Mouse (Mus musculus) adrenal gland, adult 18-20 months (tissue): ENCODE measurements around the gene Coq8a. TPM values are rescaled to one million over a fixed set of nuclear protein-coding genes. Genes with fewer than 3 reads are reported as not detected.

Experiments used
- DNase-seq, 2 experiments: peaks; one replicate each; pipeline ENCODE4 v3.0.0; 2021 to 2022; ENCODE audit warnings: low spot score in 2 of 2
- total RNA-seq, 2 experiments: library from RNA; stranded (reverse); gene quantifications; 1 replicate in 1 of 2; 2 replicates in 1 of 2; pipeline ENCODE4 v1.2.3; 2021

Coq8a gene
- total RNA-seq, 2 experiments from 2014 or later: 319 to 568 TPM

DNA sequence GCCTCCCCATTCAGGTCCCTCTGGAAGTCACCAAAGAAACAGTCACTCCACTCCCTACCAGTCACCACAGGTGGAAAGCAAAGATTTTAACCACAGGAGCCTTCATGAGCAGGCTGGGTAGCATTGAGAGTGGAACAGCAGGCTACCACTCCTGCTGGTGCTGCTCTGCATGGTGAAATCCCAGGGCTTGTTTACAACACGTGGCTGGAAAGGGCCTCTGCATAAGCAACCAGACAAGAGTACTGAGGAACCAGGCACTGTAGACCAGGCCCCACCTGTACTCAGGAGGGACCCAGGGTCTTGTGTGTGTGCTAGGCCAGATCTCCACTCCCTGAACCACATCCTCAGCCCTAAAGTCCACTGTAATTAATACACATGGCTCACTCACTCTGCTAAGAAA, 22.6 kb downstream of the Coq8a start:
- DNase-seq: no peak

- DNase-seq: no peak
Measured at GRCm38 (mm10) chr1:180175635-180176034, 23.8 kb downstream of the Coq8a start.

DNA sequence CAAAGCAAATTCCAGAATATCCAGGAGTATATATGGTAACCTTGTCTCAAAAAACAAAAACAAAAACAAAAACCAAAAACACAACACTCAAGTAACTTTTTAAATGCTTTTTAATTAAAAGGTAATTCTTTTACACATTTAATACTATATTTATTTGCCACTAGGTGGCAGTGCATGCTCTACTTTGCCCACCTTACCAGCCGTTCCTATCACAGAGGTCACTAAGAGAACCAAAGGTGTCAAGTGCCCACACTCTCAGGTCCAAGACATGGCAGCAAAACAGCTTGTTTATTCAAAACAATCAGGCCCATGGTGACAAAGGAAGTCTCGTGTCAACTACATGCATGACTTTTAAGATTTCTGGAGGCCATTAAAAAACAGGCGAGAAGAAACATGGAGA, 24.2 kb downstream of the Coq8a start:
- no peak for DNase-seq

DNA sequence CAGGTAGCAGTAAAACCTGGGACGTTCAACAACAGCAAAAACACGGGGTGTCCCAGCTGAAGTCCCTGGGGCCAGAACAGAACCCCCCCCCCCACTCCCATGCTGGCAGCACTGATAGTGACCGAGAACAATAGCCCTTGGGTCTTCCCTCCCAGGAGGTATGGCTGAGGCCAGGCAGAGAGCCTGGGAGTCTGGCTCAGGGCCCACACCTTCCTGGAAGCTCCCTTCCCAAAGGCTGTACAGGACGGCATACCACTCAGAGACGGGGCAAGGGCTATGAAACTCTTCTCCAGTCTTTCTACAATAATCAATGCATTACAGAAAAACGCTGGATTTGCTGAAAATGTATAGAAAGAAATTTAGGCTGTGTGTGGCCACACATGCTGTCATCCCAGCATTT, 24.7 kb downstream of the Coq8a start:
- no peak for DNase-seq

- no peak for DNase-seq
Measured at GRCm38 (mm10) chr1:180173017-180173416, 26.4 kb downstream of the Coq8a start.

DNA sequence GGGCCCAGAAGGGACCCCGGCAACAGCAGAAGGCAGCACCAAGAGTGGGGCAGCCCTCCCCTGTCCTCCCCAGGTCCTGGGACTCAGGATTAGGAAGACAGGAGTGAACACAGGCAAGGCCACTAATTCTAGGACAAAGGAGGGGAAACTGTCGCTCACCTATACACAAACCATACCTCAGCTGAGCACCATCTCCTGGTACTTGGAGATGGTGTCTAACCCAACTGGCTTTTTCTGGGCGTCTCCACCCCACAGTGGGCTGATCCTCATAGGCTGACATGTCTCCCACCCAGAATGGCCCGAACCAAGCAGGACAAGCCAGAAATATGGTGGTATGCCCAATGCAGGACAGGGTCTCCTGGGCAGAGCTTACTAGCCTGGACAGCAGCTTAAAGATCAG, 26.8 kb downstream of the Coq8a start:
- DNase-seq: no peak

- DNase-seq: no peak
Measured at GRCm38 (mm10) chr1:180171883-180172282, 27.5 kb downstream of the Coq8a start.

DNA sequence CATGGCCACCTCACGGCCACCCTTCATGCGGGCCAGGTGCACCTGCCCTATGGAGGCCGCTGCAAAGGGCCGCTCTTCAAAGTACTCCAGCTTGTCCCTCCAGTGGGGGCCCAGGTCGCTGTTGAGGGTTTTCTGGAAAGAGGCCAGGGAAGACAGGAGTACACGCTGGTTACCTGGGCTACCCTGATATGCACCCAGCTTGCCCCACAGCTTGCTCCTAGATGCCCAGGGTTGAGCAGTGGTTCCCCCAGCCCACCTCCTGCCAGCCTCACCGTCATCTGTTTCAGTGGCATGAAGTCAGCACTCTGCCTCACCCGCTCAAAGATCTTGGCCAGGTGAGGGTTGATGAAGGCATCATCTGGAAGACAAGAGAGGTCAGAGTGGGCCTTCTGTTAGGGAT, 29.3 kb downstream of the Coq8a start:
- no peak for DNase-seq

DNA sequence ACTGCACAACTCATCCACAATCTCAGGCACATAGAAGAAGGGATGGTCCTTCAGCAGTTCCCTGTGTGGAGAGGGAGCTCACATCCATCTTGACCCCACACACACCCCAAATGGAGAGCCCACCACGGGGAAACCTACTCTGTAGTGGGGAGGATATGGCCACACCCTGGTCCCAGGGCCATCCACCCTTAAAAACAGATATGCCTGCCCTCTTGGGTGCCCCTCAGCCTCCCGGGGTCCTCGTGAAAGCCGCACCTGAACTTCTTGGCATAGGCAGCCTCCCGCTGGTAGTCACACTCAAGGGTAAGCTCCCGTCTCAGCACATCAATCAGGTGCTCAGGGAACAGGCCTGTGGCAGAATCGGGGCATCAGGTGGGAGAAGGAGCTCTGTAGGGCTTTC, 30.2 kb downstream of the Coq8a start:
- no peak for DNase-seq

- no peak for DNase-seq
Measured at GRCm38 (mm10) chr1:180168294-180168693, 31.1 kb downstream of the Coq8a start.

- no peak for DNase-seq
Measured at GRCm38 (mm10) chr1:180166533-180166932, 32.9 kb downstream of the Coq8a start.

DNA sequence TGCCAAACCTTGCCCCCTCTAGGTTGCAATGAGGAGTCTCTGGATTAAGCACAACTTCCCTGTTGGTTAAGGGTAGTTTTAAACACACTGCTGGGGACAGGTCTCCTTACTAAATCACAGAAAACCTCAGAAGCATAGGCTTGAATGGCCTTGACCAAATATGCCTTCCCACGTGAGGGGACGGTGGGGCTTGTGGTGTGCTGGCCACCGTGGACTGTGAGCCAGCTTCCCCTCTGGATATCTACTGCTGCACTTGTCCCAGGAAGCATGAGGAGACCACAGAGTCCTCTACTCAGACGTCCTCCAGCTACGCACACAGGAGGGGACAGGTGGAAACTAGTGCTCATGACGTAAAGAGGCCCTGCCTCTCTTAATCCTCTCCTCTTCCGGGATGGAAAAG, 36.4 kb downstream of the Coq8a start:
- DNase-seq: no peak

DNA sequence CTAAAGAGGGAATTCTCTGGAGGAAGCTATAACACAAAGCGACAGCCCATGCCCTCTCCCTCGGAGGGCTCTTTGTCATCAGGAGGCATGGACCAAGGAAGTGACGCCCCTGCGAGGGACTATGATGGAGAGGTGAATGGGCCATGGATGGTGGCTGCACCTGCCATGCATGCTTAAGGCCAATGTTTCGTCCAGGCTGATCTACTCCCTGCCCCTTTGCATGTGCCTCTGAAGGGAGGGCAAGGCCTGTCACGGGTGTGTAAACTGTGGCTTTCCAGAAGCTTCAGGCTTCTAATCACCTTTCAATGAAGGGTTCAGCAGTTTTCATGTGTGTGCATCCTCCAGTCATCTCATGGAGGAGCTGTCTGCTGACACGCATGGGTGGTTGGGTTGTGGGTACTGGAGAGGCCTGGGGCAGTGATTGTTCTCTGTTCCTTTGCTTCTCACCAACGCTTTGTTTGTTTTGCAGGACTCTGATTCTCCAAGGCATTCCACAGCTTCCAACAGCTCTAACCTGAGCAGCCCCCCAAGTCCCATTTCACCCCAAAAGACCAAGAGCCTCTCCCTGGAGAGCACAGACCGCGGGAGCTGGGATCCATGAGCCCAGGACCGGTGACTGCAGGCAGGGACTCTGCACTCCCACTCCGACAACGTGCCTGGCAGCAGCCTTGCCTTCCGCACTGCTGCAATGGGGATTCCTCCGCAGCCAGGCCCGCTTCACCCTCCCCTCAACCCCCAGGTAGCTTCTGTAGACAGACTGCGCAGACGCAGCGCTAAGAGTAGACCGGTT, 37.6 kb downstream of the Coq8a start:
- no peak for DNase-seq

- no peak for DNase-seq
Measured at GRCm38 (mm10) chr1:180161160-180161559, 38.2 kb downstream of the Coq8a start.

- DNase-seq: no peak
Measured at GRCm38 (mm10) chr1:180160545-180160944, 38.9 kb downstream of the Coq8a start.

DNA sequence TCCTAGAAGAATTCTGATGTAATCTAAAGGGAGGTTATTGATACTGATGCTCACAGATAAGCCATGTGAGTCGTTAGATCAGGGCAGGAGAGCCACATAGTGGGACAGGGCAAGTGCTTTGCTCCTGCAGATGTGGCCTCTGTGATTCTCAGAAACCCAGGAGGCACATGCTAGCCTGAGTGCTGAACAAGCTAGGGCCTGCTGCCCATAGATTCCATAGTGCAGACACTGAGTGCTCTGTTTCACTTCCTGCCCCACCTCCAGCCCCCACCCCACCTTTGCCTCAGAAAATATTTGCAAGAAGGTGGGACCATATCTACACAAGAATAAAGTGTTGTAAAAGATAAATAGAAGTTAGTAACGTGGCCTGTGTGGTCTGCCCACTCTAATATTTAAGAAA, 40.8 kb downstream of the Coq8a start:
- no peak for DNase-seq

- DNase-seq: no peak
Measured at GRCm38 (mm10) chr1:180151191-180151590, 48.2 kb downstream of the Coq8a start.

GRCm38 (mm10) chr1:180148563-180148962, 50.8 kb downstream of the Coq8a start:
- DNase-seq: no peak

- no peak for DNase-seq
Measured at GRCm38 (mm10) chr1:180148036-180148435, 51.4 kb downstream of the Coq8a start.

DNA sequence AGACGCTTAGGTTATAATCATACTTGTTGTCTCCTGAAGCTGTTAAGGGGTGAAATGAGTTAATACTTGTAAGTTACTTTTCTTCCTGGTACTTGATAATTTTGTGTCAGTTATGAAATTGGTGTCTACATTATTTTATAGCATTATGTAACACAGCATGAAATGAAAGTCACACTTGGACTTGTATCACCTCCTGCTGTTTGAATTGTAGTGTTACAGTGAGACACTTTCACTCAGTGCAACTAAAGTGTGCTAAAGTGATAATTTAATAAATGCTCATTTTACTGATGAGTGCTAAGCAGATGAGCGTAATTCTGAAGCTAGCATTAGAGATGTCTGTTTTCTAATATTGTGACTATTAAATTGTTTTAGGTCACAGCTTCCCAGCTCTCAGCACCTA, 58.4 kb downstream of the Coq8a start:
- no peak for DNase-seq

- no peak for DNase-seq
Measured at GRCm38 (mm10) chr1:180139158-180139557, 60.2 kb downstream of the Coq8a start.

DNA sequence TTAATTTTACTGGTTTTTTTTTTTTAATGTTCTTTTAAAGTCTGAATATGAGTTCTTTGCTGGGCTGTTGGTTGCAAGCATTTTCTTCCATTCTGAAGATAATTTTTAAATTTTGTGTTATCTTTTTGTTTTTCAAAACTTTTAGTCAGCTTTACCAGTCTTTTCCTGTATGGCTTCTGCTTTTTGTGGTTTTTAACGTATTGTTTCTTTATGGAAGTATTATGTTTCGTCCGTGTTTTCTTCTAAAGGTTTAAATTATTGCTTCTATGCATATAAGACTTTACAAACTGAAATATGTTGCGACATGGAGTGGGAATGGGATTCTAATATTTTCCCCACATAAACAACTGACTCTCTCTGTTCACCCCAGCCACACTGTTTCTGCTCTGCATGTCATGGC, 67.2 kb downstream of the Coq8a start:
- no peak for DNase-seq

GRCm38 (mm10) chr1:180131402-180131801, 68.0 kb downstream of the Coq8a start:
- DNase-seq: no peak
